In the genomic region with DNA sequence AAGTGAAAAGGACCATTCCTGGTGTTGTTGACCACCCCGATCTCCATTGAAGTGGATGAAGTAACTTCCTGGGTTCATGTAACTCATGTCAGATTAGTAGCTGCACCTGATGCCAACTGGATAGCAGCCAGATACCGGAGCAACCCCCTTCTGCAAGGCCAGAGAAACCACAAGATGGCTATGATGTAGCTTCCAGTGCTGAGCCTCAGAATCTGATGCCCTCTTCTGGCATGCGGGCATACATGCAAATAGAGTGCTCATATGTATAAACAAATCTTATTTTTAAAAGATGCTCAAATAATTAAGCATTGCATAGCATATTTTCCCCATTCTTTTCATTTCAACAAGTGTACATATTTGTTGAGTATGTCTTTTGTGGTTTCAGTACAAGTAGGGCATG, we compare ENCODE assay signal across 22 mouse cellular contexts. TPM values are rescaled to one million over a fixed set of nuclear protein-coding genes. Genes with fewer than 3 reads are reported as not detected.
DNase-seq lines count a peak whose midpoint lies in the region; ATAC-seq and TF ChIP-seq lines count a peak whose summit lies in the region.
"Had no signal": no experiment of that assay in that cellular context is flagged by ENCODE, and none has a peak within 500 bp of the region (broad histone marks: within the 10 kb centered on the region; RNA-seq: fewer than 3 reads in every experiment).

No protein-coding gene starts in this region.

- H3K4me3 ChIP-seq in intestine, postnatal 0 days (ENCODE audit: low read depth, low read length): no peak overlapping the region
- no peak overlapping the region for H3K4me3 ChIP-seq in intestine, embryonic 15.5 days (replicated peaks)
- no peak overlapping the region for H3K4me3 ChIP-seq in lung, postnatal 0 days (ENCODE audit: low read depth, low read length)
- H3K4me3 ChIP-seq in lung, adult 2 months (replicated peaks; ENCODE audit: extremely low read depth, low read depth, low read length): no peak overlapping the region
- no peak overlapping the region for H3K4me3 ChIP-seq in CH12.LX (replicated peaks in 1 of 3; ENCODE audit: low read depth in 2 of 3, low read length in 2 of 3, poor library complexity in 1 of 3)
- no peak overlapping the region for H3K4me3 ChIP-seq in stomach, postnatal 0 days (ENCODE audit: low read depth, low read length)
- H3K4me3 ChIP-seq: gastrocnemius, adult 2 months; heart, embryonic 15.5 days; hindbrain, embryonic 13.5 days had no signal

- TF ChIP-seq RAD21 in CH12.LX (IDR thresholded peaks at IDR 0.05; ENCODE audit: low read depth, low read length): peak; percentile 5

- no peaks in the 10 kb centered on the region for H3K36me3 ChIP-seq in intestine, postnatal 0 days (ENCODE audit: control insufficient read depth, insufficient read depth)
- no peaks in the 10 kb centered on the region for H3K36me3 ChIP-seq in intestine, embryonic 15.5 days
- H3K36me3 ChIP-seq in lung, postnatal 0 days (ENCODE audit: insufficient read depth, low read length): no peaks in the 10 kb centered on the region
- no peaks in the 10 kb centered on the region for H3K36me3 ChIP-seq in CH12.LX (replicated peaks in 1 of 2; ENCODE audit: control insufficient read depth in 1 of 2, insufficient read depth in 1 of 2, low read length in 1 of 2)
- no peaks in the 10 kb centered on the region for H3K36me3 ChIP-seq in stomach, postnatal 0 days (ENCODE audit: control insufficient read depth, insufficient read depth, low read length)
- H3K36me3 ChIP-seq: heart, embryonic 15.5 days; hindbrain, embryonic 13.5 days had no signal

- TF ChIP-seq POLR2A in lung, adult 2 months (IDR thresholded peaks at IDR 0.05; ENCODE audit: borderline replicate concordance, extremely low read depth, low read depth, low read length): no peak
- no peak for TF ChIP-seq POLR2A in CH12.LX (IDR thresholded peaks at IDR 0.05; ENCODE audit: low read depth, low read length)

- H3K27me3 ChIP-seq in intestine, postnatal 0 days (replicated peaks; ENCODE audit: control insufficient read depth, insufficient read depth, low read length): no peaks in the 10 kb centered on the region
- H3K27me3 ChIP-seq in intestine, embryonic 15.5 days (replicated peaks): no peaks in the 10 kb centered on the region
- H3K27me3 ChIP-seq in lung, postnatal 0 days (replicated peaks; ENCODE audit: insufficient read depth, low read length): no peaks in the 10 kb centered on the region
- H3K27me3 ChIP-seq in CH12.LX (replicated peaks): peaks cover 4% of the 10 kb centered on the region
- H3K27me3 ChIP-seq in stomach, postnatal 0 days (ENCODE audit: control insufficient read depth, insufficient read depth, low read length): no peaks in the 10 kb centered on the region

- no peaks in the 10 kb centered on the region for H3K9me3 ChIP-seq in intestine, postnatal 0 days (ENCODE audit: control insufficient read depth)
- H3K9me3 ChIP-seq in intestine, embryonic 15.5 days: no peaks in the 10 kb centered on the region
- H3K9me3 ChIP-seq in lung, postnatal 0 days (ENCODE audit: low read length): no peaks in the 10 kb centered on the region
- no peaks in the 10 kb centered on the region for H3K9me3 ChIP-seq in CH12.LX (replicated peaks; ENCODE audit: low read length)
- no peaks in the 10 kb centered on the region for H3K9me3 ChIP-seq in stomach, postnatal 0 days (ENCODE audit: control insufficient read depth, low read length)
- H3K9me3 ChIP-seq: heart, embryonic 15.5 days; hindbrain, embryonic 13.5 days had no signal

- dilution Hi-C loops in CH12.LX (cut with MboI; ENCODE audit: extremely low pct_ligation_motif_present, extremely low pct_unique_long_range_greater_than_20kb, low sequenced_read_pairs): no loop called here

- H3K9ac ChIP-seq in intestine, postnatal 0 days (ENCODE audit: low read depth, low read length): no peak overlapping the region
- H3K9ac ChIP-seq in intestine, embryonic 15.5 days: no peak overlapping the region
- no peak overlapping the region for H3K9ac ChIP-seq in lung, postnatal 0 days (replicated peaks; ENCODE audit: low read depth)
- no peak overlapping the region for H3K9ac ChIP-seq in CH12.LX (ENCODE audit: insufficient read depth, low read depth)
- no peak overlapping the region for H3K9ac ChIP-seq in stomach, postnatal 0 days (ENCODE audit: low read length)
- H3K9ac ChIP-seq: heart, embryonic 15.5 days; hindbrain, embryonic 13.5 days had no signal

- no peak for TF ChIP-seq EP300 in lung, postnatal 0 days (IDR thresholded peaks at IDR 0.05)
- TF ChIP-seq EP300 in CH12.LX (IDR thresholded peaks at IDR 0.05; ENCODE audit: low read length): no peak
- TF ChIP-seq EP300 in stomach, postnatal 0 days (optimal IDR thresholded peaks at IDR 0.05): no peak

- DNase-seq in lung, postnatal 0 days (ENCODE audit: low spot score): peak; percentile 27
- no peak for DNase-seq in lung, adult 2 months
- no peak for DNase-seq in CH12.LX (ENCODE audit: extremely low read depth)
- no peak for DNase-seq in stomach, postnatal 0 days (ENCODE audit: low spot score)
- no peak for DNase-seq in kidney, postnatal 25 days
- DNase-seq: adrenal gland, adult 2 months; adrenal gland, postnatal 25 days; B cell, adult 2 months; cerebellum, adult 18-20 months; cerebellum, adult 9-11 months; cerebellum, postnatal 36 days; gastrocnemius, adult 2 months; gastrocnemius, postnatal 25 days; heart, postnatal 14 days had no signal

- TF ChIP-seq CTCF in intestine, postnatal 0 days (IDR thresholded peaks at IDR 0.05; ENCODE audit: low read depth): 0 out of 2 replicates have a peak, but pooled peaks have one; percentile 11
- TF ChIP-seq CTCF in lung, postnatal 0 days (IDR thresholded peaks at IDR 0.05): peak; percentile 28
- TF ChIP-seq CTCF in lung, adult 2 months (IDR thresholded peaks at IDR 0.05; ENCODE audit: insufficient read depth, low read length): no peak
- peak in 1 of 2 experiments; percentile 47; a peak in 1 of 4 replicates for TF ChIP-seq CTCF in CH12.LX (conservative IDR thresholded peaks at IDR 0.05 in 1 of 2, IDR thresholded peaks at IDR 0.05 in 1 of 2; ENCODE audit: low read depth in 2 of 2, low read length in 2 of 2)
- peak; percentile 38 for TF ChIP-seq CTCF in stomach, postnatal 0 days (IDR thresholded peaks at IDR 0.05; ENCODE audit: low read depth)

- no peak overlapping the region for H3K27ac ChIP-seq in intestine, postnatal 0 days (ENCODE audit: low read depth, low read length)
- H3K27ac ChIP-seq in intestine, embryonic 15.5 days: no peak overlapping the region
- H3K27ac ChIP-seq in lung, postnatal 0 days (ENCODE audit: low read length): no peak overlapping the region
- no peak overlapping the region for H3K27ac ChIP-seq in CH12.LX (ENCODE audit: insufficient read depth, low read depth)
- no peak overlapping the region for H3K27ac ChIP-seq in stomach, postnatal 0 days (replicated peaks)
- H3K27ac ChIP-seq: gastrocnemius, adult 2 months; heart, embryonic 15.5 days; hindbrain, embryonic 13.5 days had no signal

- H3K79me2 ChIP-seq in CH12.LX (replicated peaks; ENCODE audit: control insufficient read depth, extremely low read depth, insufficient read depth, poor library complexity, severe bottlenecking): no peaks in the 10 kb centered on the region

- in situ Hi-C loops in CH12.LX (cut with MboI; ENCODE audit: low pct_ligation_motif_present, low pct_unique_long_range_greater_than_20kb, low sequenced_read_pairs): no loop called here

- H3K4me1 ChIP-seq in intestine, postnatal 0 days (replicated peaks; ENCODE audit: control insufficient read depth, insufficient read depth, low read length): peaks cover 5% of the 10 kb centered on the region; the same call in 1 of the 2 replicates
- no peaks in the 10 kb centered on the region for H3K4me1 ChIP-seq in intestine, embryonic 15.5 days (replicated peaks)
- H3K4me1 ChIP-seq in lung, postnatal 0 days (ENCODE audit: insufficient read depth, low read depth, low read length): peaks cover 7% of the 10 kb centered on the region; the same call in 1 of the 2 replicates
- peaks cover 2% of the 10 kb centered on the region; the same call in 1 of the 2 replicates for H3K4me1 ChIP-seq in lung, adult 2 months (ENCODE audit: control insufficient read depth, insufficient read depth, low read length)
- H3K4me1 ChIP-seq in CH12.LX (ENCODE audit: control insufficient read depth in 1 of 2, insufficient read depth in 2 of 2): peaks cover 2 to 14% of the 10 kb centered on the region in 2 experiments; a peak in 2 of 4 replicates
- H3K4me1 ChIP-seq in stomach, postnatal 0 days (replicated peaks; ENCODE audit: control insufficient read depth, insufficient read depth): peaks cover 2% of the 10 kb centered on the region; the same call in 1 of the 2 replicates

- 75% methylated on average over 3 of the region's 3 CpGs for WGBS in intestine, postnatal 0 days
- WGBS in intestine, embryonic 15.5 days: 76% methylated on average over 3 of the region's 3 CpGs
- WGBS in lung, postnatal 0 days: 44% methylated on average over 3 of the region's 3 CpGs
- WGBS in lung, adult 2 months: 37% methylated on average over 3 of the region's 3 CpGs
- 67% methylated on average over 3 of the region's 3 CpGs for WGBS in stomach, postnatal 0 days

- no peak overlapping the region for H3K4me2 ChIP-seq in intestine, postnatal 0 days (replicated peaks; ENCODE audit: low read depth)
- no peak overlapping the region for H3K4me2 ChIP-seq in intestine, embryonic 15.5 days (replicated peaks)
- no peak overlapping the region for H3K4me2 ChIP-seq in lung, postnatal 0 days (replicated peaks; ENCODE audit: low read depth, low read length)
- no peak overlapping the region for H3K4me2 ChIP-seq in CH12.LX (ENCODE audit: insufficient read depth, low read depth, poor library complexity, severe bottlenecking)
- H3K4me2 ChIP-seq in stomach, postnatal 0 days (replicated peaks; ENCODE audit: low read depth): no peak overlapping the region
- H3K4me2 ChIP-seq: heart, embryonic 11.5 days; heart, embryonic 15.5 days; hindbrain, embryonic 13.5 days had no signal

- no peak for ATAC-seq in intestine, postnatal 0 days
- ATAC-seq in intestine, embryonic 15.5 days: no peak
- ATAC-seq in lung, postnatal 0 days: no peak
- no peak for ATAC-seq in stomach, postnatal 0 days (ENCODE audit: low FRiP score, low TSS enrichment)
- ATAC-seq: CD4-positive, CD25-positive, alpha-beta regulatory T cell, adult 4 months; forebrain, embryonic 14.5 days had no signal

RNA-seq across cellular contexts. Expression of a gene that starts 3.6 kb away (rescaled TPM):
- polyA plus RNA-seq in intestine, postnatal 0 days (2015; fragmentation: Nextera tagmentation; extraction: Ambion mirVana): 5.2 and 5.4 TPM in 2 replicates
- 5.5 and 6.3 TPM in 2 replicates for polyA plus RNA-seq in intestine, embryonic 15.5 days (2015; fragmentation: Nextera tagmentation; extraction: Ambion mirVana)
- polyA plus RNA-seq in lung, postnatal 0 days (2015; fragmentation: Nextera tagmentation; extraction: Ambion mirVana): 2.6 and 3.0 TPM in 2 replicates
- 7.8 and 12.3 TPM in 2 replicates for polyA plus RNA-seq in lung, adult 2 months (2012; rRNA removed)
- total RNA-seq in CH12.LX (2012; rRNA removed): 55.0 and 60.4 TPM in 2 replicates
- 53.0 and 54.8 TPM in 2 replicates for total RNA-seq in CH12.LX (2014; rRNA removed)
- polyA plus RNA-seq in CH12.LX (2012; ENCODE audit: insufficient read length, low read depth): 62.6 and 66.8 TPM in 2 replicates
- polyA plus RNA-seq in stomach, postnatal 0 days (2015; fragmentation: Nextera tagmentation; extraction: Ambion mirVana): 9.2 and 10.2 TPM in 2 replicates
- total RNA-seq: MEL had no signal

RNA-seq across cellular contexts. Expression of a gene that starts 27.2 kb away (rescaled TPM):
- 0.23 and 0.51 TPM in 2 replicates for polyA plus RNA-seq in intestine, postnatal 0 days (2015; fragmentation: Nextera tagmentation; extraction: Ambion mirVana)
- 0.68 and 2.4 TPM in 2 replicates for polyA plus RNA-seq in intestine, embryonic 15.5 days (2015; fragmentation: Nextera tagmentation; extraction: Ambion mirVana)
- polyA plus RNA-seq in lung, postnatal 0 days (2015; fragmentation: Nextera tagmentation; extraction: Ambion mirVana): 9.0 and 13.2 TPM in 2 replicates
- 4.7 and 14.0 TPM in 2 replicates for polyA plus RNA-seq in lung, adult 2 months (2012; rRNA removed)
- 0.21 and 0.98 TPM in 2 replicates for total RNA-seq in CH12.LX (2012; rRNA removed)
- total RNA-seq in CH12.LX (2014; rRNA removed): 0.54 and 0.71 TPM in 2 replicates
- 0.37 and 0.44 TPM in 2 replicates for polyA plus RNA-seq in CH12.LX (2012; ENCODE audit: insufficient read length, low read depth)
- polyA plus RNA-seq in stomach, postnatal 0 days (2015; fragmentation: Nextera tagmentation; extraction: Ambion mirVana): 22.4 and 30.0 TPM in 2 replicates
- total RNA-seq: gastrocnemius, adult 2 months; gastrocnemius, postnatal 25 days; MEL had no signal
- polyA plus RNA-seq: heart, embryonic 11.5 days had no signal
